Mouse (Mus musculus) embryonic stem cell, embryonic (primary cell): ENCODE measurements around the gene Cfap54.

Experiments
- CTCF ChIA-PET, 4 experiments: fragments of 300-600 bp in 2 of 4; fragments of 350-600 bp in 2 of 4; sonication (Branson Sonifier 250); formaldehyde crosslinking; loops; one replicate each; lab custom pipeline; 2022; ENCODE audit warnings: inconsistent platforms in 2 of 4; lab: Charles Lee
- POLR2A ChIA-PET, 4 experiments: fragments of 300-600 bp in 2 of 4; fragments of 350-600 bp in 2 of 4; sonication (Branson Sonifier 250); formaldehyde crosslinking; loops; one replicate each; lab custom pipeline; 2022; ENCODE audit warnings: antibody characterized with exemption in 4 of 4, inconsistent platforms in 1 of 4; lab: Charles Lee

The Cfap54 gene

GRCm38 (mm10) chr10:93075856-93076255, 5.6 kb downstream of the Cfap54 start:
- POLR2A ChIA-PET = no interaction called here
- CTCF ChIA-PET = no interaction called here

GRCm38 (mm10) chr10:93072769-93073168, 8.6 kb downstream of the Cfap54 start:
- POLR2A ChIA-PET = no interaction called here
- CTCF ChIA-PET = interaction anchor here in 1 of 4 experiments (0.6 kb wide), 1 partner anchor 359 kb away, joined by 4 read pairs; no protein-coding TSS in a partner anchor

GRCm38 (mm10) chr10:93071753-93072152, 9.7 kb downstream of the Cfap54 start:
- ChIA-PET POLR2A (interaction anchor here in 2 of 4 experiments (0.7 to 1.3 kb wide), 3 partner anchors 9 to 585 kb away, joined by 3 to 6 read pairs (median 3); partner anchors contain the start of gene Cfap54 (in 1 of the 2)), CTCF (no interaction called here)

GRCm38 (mm10) chr10:93070121-93070898, 11.1 kb downstream of the Cfap54 start:
- ChIA-PET POLR2A (interaction anchor here in 2 of 4 experiments (0.7 to 1.3 kb wide), 6 partner anchors 11 to 512 kb away, joined by 3 to 14 read pairs (median 3); partner anchors contain the start of gene Cfap54 (in 1 of the 2)), CTCF (interaction anchor here (0.6 to 1.5 kb wide), 16 partner anchors 18 to 1457 kb away, joined by 3 to 16 read pairs (median 3); no protein-coding TSS in a partner anchor)

DNA sequence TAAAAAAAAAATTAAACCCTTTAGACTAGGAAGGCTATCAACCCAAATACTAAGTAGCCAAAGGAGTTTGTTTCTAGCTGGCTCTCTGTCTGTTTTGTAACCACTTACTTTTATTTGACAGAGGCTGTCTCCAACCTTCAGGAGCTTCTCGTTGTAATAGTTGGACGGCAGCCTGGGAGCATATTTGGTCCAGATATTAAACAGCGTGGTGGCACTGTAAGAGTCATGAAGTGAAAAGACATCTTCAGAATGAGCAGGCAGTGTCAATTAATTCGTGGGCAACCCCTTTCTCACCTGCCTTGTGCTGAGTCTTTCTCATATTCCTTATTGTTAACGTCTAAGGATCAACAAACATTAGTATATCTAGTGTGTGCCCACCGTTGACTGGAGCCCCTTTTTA, 11.7 kb downstream of the Cfap54 start:
- POLR2A ChIA-PET = interaction anchor here in 1 of 4 experiments (0.9 to 1.0 kb wide), 2 partner anchors 14 to 203 kb away, joined by 3 to 4 read pairs; no protein-coding TSS in a partner anchor
- CTCF ChIA-PET = interaction anchor here (0.7 to 1.5 kb wide), 6 partner anchors 11 to 1456 kb away, joined by 3 to 5 read pairs (median 3); no protein-coding TSS in a partner anchor

- POLR2A ChIA-PET = interaction anchor here in 1 of 4 experiments (1.0 kb wide), 1 partner anchor 204 kb away, joined by 3 read pairs; no protein-coding TSS in a partner anchor
- CTCF ChIA-PET = interaction anchor here (0.7 to 1.5 kb wide), 4 partner anchors 12 to 321 kb away, joined by 3 to 5 read pairs (median 3); no protein-coding TSS in a partner anchor
Measured at GRCm38 (mm10) chr10:93069041-93069679, 12.3 kb downstream of the Cfap54 start.

GRCm38 (mm10) chr10:93064973-93065372, 16.4 kb downstream of the Cfap54 start:
- ChIA-PET CTCF (interaction anchor here (0.5 to 0.8 kb wide), 4 partner anchors 12 to 364 kb away, joined by 3 to 25 read pairs (median 4); no protein-coding TSS in a partner anchor), POLR2A (no interaction called here)

DNA sequence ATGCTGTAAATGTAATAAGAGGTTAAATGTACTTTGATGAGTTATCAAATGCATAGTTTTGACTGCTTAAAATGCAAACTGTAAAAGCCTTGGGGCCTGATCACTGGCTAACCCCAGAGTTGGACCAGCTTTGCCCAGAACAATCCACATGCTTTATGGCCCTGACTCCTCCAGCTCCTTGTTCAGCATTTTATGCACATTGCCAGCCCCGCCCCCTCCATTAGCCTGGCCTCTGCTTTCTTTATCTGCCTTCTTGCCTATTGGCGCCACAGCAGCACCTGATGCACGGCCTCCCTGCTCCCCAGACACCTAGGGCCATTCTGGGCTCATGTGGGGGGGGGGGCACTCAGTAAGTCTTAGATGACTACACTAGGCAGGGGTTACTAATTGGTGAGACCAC, 17.8 kb downstream of the Cfap54 start:
- POLR2A ChIA-PET = interaction anchor here in 2 of 4 experiments (0.6 to 0.7 kb wide), 5 partner anchors 36 to 356 kb away, joined by 3 to 6 read pairs (median 4); no protein-coding TSS in a partner anchor
- CTCF ChIA-PET = interaction anchor here in 3 of 4 experiments (0.5 to 1.3 kb wide), 4 partner anchors 60 to 1614 kb away, joined by 5 to 10 read pairs (median 6); no protein-coding TSS in a partner anchor

GRCm38 (mm10) chr10:93062395-93062794, 19.0 kb downstream of the Cfap54 start:
- ChIA-PET POLR2A (interaction anchor here in 1 of 4 experiments (0.6 kb wide), 1 partner anchor 398 kb away, joined by 3 read pairs; no protein-coding TSS in a partner anchor), CTCF (interaction anchor here in 1 of 4 experiments (1.3 kb wide), 1 partner anchor 235 kb away, joined by 5 read pairs; no protein-coding TSS in a partner anchor)

- ChIA-PET POLR2A (no interaction called here), CTCF (no interaction called here)
Measured at GRCm38 (mm10) chr10:93053867-93054266, 27.6 kb downstream of the Cfap54 start.

- ChIA-PET POLR2A (no interaction called here), CTCF (interaction anchor here in 2 of 4 experiments (0.7 kb wide), 2 partner anchors 11 to 230 kb away, joined by 3 to 4 read pairs; no protein-coding TSS in a partner anchor)
Measured at GRCm38 (mm10) chr10:93053315-93053714, 28.1 kb downstream of the Cfap54 start.

GRCm38 (mm10) chr10:93051016-93051726, 30.2 kb downstream of the Cfap54 start:
- ChIA-PET CTCF (interaction anchor here (0.6 to 1.6 kb wide), 27 partner anchors 18 to 764 kb away, joined by 3 to 10 read pairs (median 4); no protein-coding TSS in a partner anchor), POLR2A (interaction anchor here in 2 of 4 experiments (0.7 to 1.1 kb wide), 5 partner anchors 13 to 237 kb away, joined by 3 to 4 read pairs (median 3); no protein-coding TSS in a partner anchor)

GRCm38 (mm10) chr10:93050571-93050970, 30.8 kb downstream of the Cfap54 start:
- POLR2A ChIA-PET = interaction anchor here in 2 of 4 experiments (0.6 to 1.1 kb wide), 5 partner anchors 13 to 312 kb away, joined by 3 to 4 read pairs (median 3); no protein-coding TSS in a partner anchor
- CTCF ChIA-PET = interaction anchor here (0.6 to 1.6 kb wide), 26 partner anchors 19 to 763 kb away, joined by 3 to 10 read pairs (median 4); no protein-coding TSS in a partner anchor

- ChIA-PET CTCF (no interaction called here), POLR2A (no interaction called here)
Measured at GRCm38 (mm10) chr10:93043195-93043594, 38.2 kb downstream of the Cfap54 start.

- CTCF ChIA-PET = no interaction called here
- POLR2A ChIA-PET = no interaction called here
Measured at GRCm38 (mm10) chr10:93041850-93042249, 39.6 kb downstream of the Cfap54 start.

GRCm38 (mm10) chr10:93041392-93041791, 40.0 kb downstream of the Cfap54 start:
- POLR2A ChIA-PET = interaction anchor here in 1 of 4 experiments (1.0 kb wide), 1 partner anchor 324 kb away, joined by 3 read pairs; no protein-coding TSS in a partner anchor
- CTCF ChIA-PET = no interaction called here

DNA sequence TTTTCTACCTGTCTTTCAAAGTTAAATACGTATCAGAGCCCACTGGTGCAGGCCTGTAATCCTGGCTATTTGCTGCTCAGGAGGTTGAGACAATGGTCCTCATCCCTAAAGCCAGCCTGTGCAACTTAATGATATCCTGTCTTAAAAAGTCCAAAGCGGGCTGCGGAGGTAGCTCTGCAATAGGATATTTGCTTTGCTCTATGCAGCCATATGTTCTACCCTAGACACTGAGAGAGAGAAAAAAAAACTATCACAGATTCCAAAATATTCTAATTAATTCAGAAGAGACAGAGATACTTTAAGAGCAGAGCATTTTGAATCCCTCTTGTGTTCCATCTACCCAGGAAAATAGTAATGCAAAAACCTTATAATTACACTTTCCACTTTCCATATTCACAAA, 44.9 kb downstream of the Cfap54 start:
- CTCF ChIA-PET = interaction anchor here in 2 of 4 experiments (0.6 to 0.7 kb wide), 2 partner anchors 41 to 226 kb away, joined by 3 to 6 read pairs; no protein-coding TSS in a partner anchor

More for the DNA sequence above, 44.9 kb downstream of the Cfap54 start:
- POLR2A ChIA-PET = interaction anchor here in 2 of 4 experiments (0.6 to 0.7 kb wide), 3 partner anchors 178 to 1708 kb away, joined by 3 read pairs; no protein-coding TSS in a partner anchor
